Mouse (Mus musculus) kidney, postnatal 0 days (tissue): ENCODE measurements at regions not wholly inside any gene's neighbourhood (a gene's known extent, or its start where the extent isn't known, plus 50 kb on each side); places are given as distances from the start of the nearest gene placed in this dataset.

ENCODE experiments used
- ATAC-seq: fragments of 200-750 bp; cut with Nextera tagmentation; replicated peaks from 2 replicates; pipeline ENCODE4 v1.8.0; 2017; ENCODE audit warnings: low read depth, moderate number of reproducible peaks, moderate TSS enrichment, moderate library complexity; ENCODE audit not compliant: low FRiP score
- DNase-seq: peaks from one replicate; pipeline ENCODE4 v3.0.0-alpha.2; 2016; ENCODE audit warnings: low spot score
- H3K27ac ChIP-seq: fragments of 300-500 bp; sonication (generic); 2 replicates; pipeline ENCODE4 v1.5.1; 2014; ENCODE audit warnings: mild to moderate bottlenecking
- H3K27me3 ChIP-seq: fragments of 300-500 bp; sonication (generic); 2 replicates; pipeline ENCODE4 v1.6.1; 2014; ENCODE audit warnings: low read length, mixed read lengths; ENCODE audit not compliant: insufficient read depth
- H3K36me3 ChIP-seq: fragments of 300-500 bp; sonication (generic); 2 replicates; pipeline ENCODE4 v1.6.1; 2014; ENCODE audit warnings: low read length, mixed read lengths; ENCODE audit not compliant: insufficient read depth
- H3K4me1 ChIP-seq: fragments of 300-500 bp; sonication (generic); replicated peaks from 2 replicates; pipeline ENCODE4 v1.6.1; 2014; ENCODE audit warnings: antibody characterized with exemption, low read length, mixed read lengths; ENCODE audit not compliant: insufficient read depth
- H3K4me2 ChIP-seq: fragments of 300-500 bp; sonication (generic); 2 replicates; pipeline ENCODE4 v1.6.1; 2014; ENCODE audit warnings: mild to moderate bottlenecking, low read length, moderate library complexity, mixed read lengths
- H3K4me3 ChIP-seq: fragments of 300-500 bp; sonication (generic); replicated peaks from 2 replicates; pipeline ENCODE4 v1.5.1; 2014; ENCODE audit warnings: low read depth, low read length
- H3K9ac ChIP-seq: fragments of 300-500 bp; sonication (generic); 2 replicates; pipeline ENCODE4 v1.6.1; 2014; ENCODE audit warnings: low read depth, low read length
- H3K9me3 ChIP-seq: fragments of 300-500 bp; sonication (generic); replicated peaks from 2 replicates; pipeline ENCODE4 v1.6.1; 2016; ENCODE audit warnings: low read length, inconsistent platforms, mixed read lengths
- CTCF ChIP-seq: IDR thresholded peaks from 2 replicates; pipeline ENCODE4 v1.5.1; 2016; ENCODE audit warnings: antibody characterized with exemption, low read depth, mild to moderate bottlenecking, moderate library complexity
- WGBS: fragments of 180-500 bp; shearing (Covaris S2); extraction: QIAGEN DNeasy Blood & Tissue Kit; methylation state at CpG from one replicate; pipeline ENCODE4 v1.1.7; 2014; 5-methylcytosine and 5-hydroxymethylcytosine counted together

GRCm38 (mm10) chr2:72602152-72602551, 126.2 kb downstream of the Cdca7 start:
- no peak overlapping the region for H3K9ac ChIP-seq
- H3K4me1 ChIP-seq, result no peaks in the 10 kb centered on the region
- WGBS, result 57% methylated on average over 1 of the region's 1 CpGs
- H3K9me3 ChIP-seq, result no peaks in the 10 kb centered on the region
- no peak overlapping the region for H3K4me3 ChIP-seq
- no peak overlapping the region for H3K27ac ChIP-seq
- no peak for TF ChIP-seq CTCF
- no peak overlapping the region for H3K4me2 ChIP-seq
- DNase-seq, result no peak
- H3K36me3 ChIP-seq, result no peaks in the 10 kb centered on the region
- ATAC-seq, result no peak
- no peaks in the 10 kb centered on the region for H3K27me3 ChIP-seq

- Histone ChIP-seq H3K36me3 (no peaks in the 10 kb centered on the region), H3K4me2 (no peak overlapping the region), H3K27ac (no peak overlapping the region), H3K4me3 (no peak overlapping the region), H3K9ac (no peak overlapping the region), H3K4me1 (no peaks in the 10 kb centered on the region), H3K27me3 (no peaks in the 10 kb centered on the region), H3K9me3 (no peaks in the 10 kb centered on the region)
- WGBS, result 92% methylated on average over 3 of the region's 3 CpGs
- ATAC-seq (no peak), DNase-seq (no peak)
- TF ChIP-seq CTCF, result no peak
These were observed 136.3 kb downstream of the Cdca7 start for GRCm38 (mm10) chr2:72612221-72612620.

GRCm38 (mm10) chr2:72614256-72614655, 138.3 kb downstream of the Cdca7 start:
- TF ChIP-seq CTCF, result no peak
- Histone ChIP-seq H3K36me3 (no peaks in the 10 kb centered on the region), H3K4me3 (no peak overlapping the region), H3K4me1 (no peaks in the 10 kb centered on the region), H3K27me3 (no peaks in the 10 kb centered on the region), H3K9me3 (no peaks in the 10 kb centered on the region), H3K4me2 (no peak overlapping the region), H3K9ac (no peak overlapping the region), H3K27ac (no peak overlapping the region)
- 70% methylated on average over 8 of the region's 8 CpGs for WGBS
- DNase-seq, result no peak
- no peak for ATAC-seq

GRCm38 (mm10) chr2:72615869-72616268, 139.9 kb downstream of the Cdca7 start:
- no peak for TF ChIP-seq CTCF
- Histone ChIP-seq H3K27me3 (no peaks in the 10 kb centered on the region), H3K27ac (no peak overlapping the region), H3K36me3 (no peaks in the 10 kb centered on the region), H3K9ac (no peak overlapping the region), H3K4me2 (no peak overlapping the region), H3K9me3 (no peaks in the 10 kb centered on the region), H3K4me1 (no peaks in the 10 kb centered on the region), H3K4me3 (no peak overlapping the region)
- ATAC-seq (no peak), DNase-seq (no peak)
- 95% methylated on average over 2 of the region's 2 CpGs for WGBS

- H3K4me3 ChIP-seq, result no peak overlapping the region
- no peak for TF ChIP-seq CTCF
- no peaks in the 10 kb centered on the region for H3K27me3 ChIP-seq
- ATAC-seq, result no peak
- H3K9me3 ChIP-seq, result no peaks in the 10 kb centered on the region
- H3K27ac ChIP-seq, result no peak overlapping the region
- H3K9ac ChIP-seq, result no peak overlapping the region
- no peaks in the 10 kb centered on the region for H3K36me3 ChIP-seq
- H3K4me2 ChIP-seq, result no peak overlapping the region
- DNase-seq, result no peak
- no peaks in the 10 kb centered on the region for H3K4me1 ChIP-seq
These were observed 140.5 kb downstream of the Cdca7 start for GRCm38 (mm10) chr2:72616412-72616811.

GRCm38 (mm10) chr2:72619446-72619845, 143.5 kb downstream of the Cdca7 start:
- no peak overlapping the region for H3K27ac ChIP-seq
- WGBS, result 65% methylated on average over 4 of the region's 4 CpGs
- H3K4me1 ChIP-seq, result no peaks in the 10 kb centered on the region
- H3K9me3 ChIP-seq, result no peaks in the 10 kb centered on the region
- no peak overlapping the region for H3K4me2 ChIP-seq
- no peak overlapping the region for H3K9ac ChIP-seq
- no peak overlapping the region for H3K4me3 ChIP-seq
- DNase-seq (no peak), ATAC-seq (no peak)
- no peak for TF ChIP-seq CTCF
- no peaks in the 10 kb centered on the region for H3K36me3 ChIP-seq
- H3K27me3 ChIP-seq, result no peaks in the 10 kb centered on the region

GRCm38 (mm10) chr2:72620182-72620652, 144.3 kb downstream of the Cdca7 start:
- Histone ChIP-seq H3K4me3 (peak overlapping the region; percentile 3; the same call in 1 of the 2 replicates), H3K27me3 (no peaks in the 10 kb centered on the region), H3K4me2 (peak overlapping the region; percentile 50), H3K36me3 (no peaks in the 10 kb centered on the region), H3K27ac (no peak overlapping the region), H3K4me1 (no peaks in the 10 kb centered on the region), H3K9ac (0 out of 2 replicates have a peak overlapping the region, but pooled peaks have one; percentile 1), H3K9me3 (no peaks in the 10 kb centered on the region)
- 6% methylated on average over 9 of the region's 9 CpGs for WGBS
- peak; percentile 47 for DNase-seq
- no peak for ATAC-seq
- peak; percentile 32; the same call in 1 of the 2 replicates for TF ChIP-seq CTCF
